Comparison of ENCODE assay signal across 19 mouse cellular contexts in the genomic region with DNA sequence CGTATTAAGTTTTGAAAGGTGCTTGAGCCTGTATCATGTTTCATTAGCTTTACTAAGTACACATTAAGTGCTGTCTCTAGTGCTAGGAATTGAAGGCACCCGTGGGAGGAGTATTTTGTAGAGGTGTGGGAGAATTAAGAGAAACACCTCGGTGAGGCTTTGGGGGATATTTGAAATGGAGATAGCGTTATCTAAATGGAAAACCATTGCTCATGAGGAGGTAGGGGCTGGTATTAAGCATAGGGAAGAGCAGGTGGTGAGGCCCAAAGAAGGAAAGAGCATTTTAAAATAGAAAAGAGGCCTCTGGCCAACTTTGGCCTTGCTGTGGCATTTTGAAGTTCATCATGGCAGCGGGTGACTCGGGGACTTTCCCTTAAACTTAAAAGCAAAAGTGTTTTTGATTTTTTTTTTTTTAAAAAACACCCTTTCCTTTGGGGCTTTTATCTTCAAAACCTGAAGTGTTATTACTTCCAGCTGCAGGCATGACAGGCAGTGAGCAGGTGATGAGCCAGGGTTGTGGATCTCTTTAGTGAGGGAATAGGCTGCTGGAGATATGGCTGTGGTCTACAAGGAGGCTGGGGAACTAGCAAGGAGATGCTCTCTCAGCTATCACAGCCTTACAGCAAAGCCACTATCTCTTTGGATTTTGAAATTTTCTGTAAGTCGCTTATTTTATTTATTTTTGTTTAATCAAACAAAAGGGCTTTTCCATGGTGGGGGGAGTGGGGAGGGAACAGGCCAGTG. TPM values are rescaled to one million over a fixed set of nuclear protein-coding genes. Genes with fewer than 3 reads are reported as not detected.
A peak's percentile ranks its signal among the peaks of the same experiment; 100 is the strongest.
DNase-seq lines count a peak whose midpoint lies in the region; ATAC-seq and TF ChIP-seq lines count a peak whose summit lies in the region.
"Had no signal": no experiment of that assay in that cellular context is flagged by ENCODE, and none has a peak within 500 bp of the region (broad histone marks: within the 10 kb centered on the region; RNA-seq: fewer than 3 reads in every experiment).

No protein-coding gene starts in this region.

- H3K27me3 ChIP-seq in kidney, adult 2 months (replicated peaks; ENCODE audit: control insufficient read depth, insufficient read depth, low read length), result no peaks in the 10 kb centered on the region
- no peaks in the 10 kb centered on the region for H3K27me3 ChIP-seq in liver, postnatal 0 days (ENCODE audit: insufficient read depth, low read length)
- H3K27me3 ChIP-seq: embryonic facial prominence, embryonic 12.5 days; hindbrain, embryonic 13.5 days; Patski had no signal

- peaks cover 7% of the 10 kb centered on the region for H3K36me3 ChIP-seq in kidney, adult 2 months (ENCODE audit: control insufficient read depth, insufficient read depth, low read length)
- H3K36me3 ChIP-seq in liver, postnatal 0 days (replicated peaks; ENCODE audit: insufficient read depth, low read length), result peaks cover 16% of the 10 kb centered on the region

- no peak for TF ChIP-seq CTCF in kidney, adult 2 months (conservative IDR thresholded peaks at IDR 0.05; ENCODE audit: insufficient read depth, insufficient read length, low read depth, low read length)
- no peak for TF ChIP-seq CTCF in embryonic fibroblast, embryonic 13.5 days (IDR thresholded peaks at IDR 0.05; ENCODE audit: borderline replicate concordance, insufficient read depth, low read length)
- TF ChIP-seq CTCF in liver, postnatal 0 days (IDR thresholded peaks at IDR 0.05; ENCODE audit: low read depth), result no peak

- 0 out of 2 replicates have a peak overlapping the region, but pooled peaks have one; percentile 36 for H3K9ac ChIP-seq in liver, postnatal 0 days (replicated peaks)
- H3K9ac ChIP-seq: embryonic facial prominence, embryonic 12.5 days had no signal

- 0 out of 2 replicates have a peak, but pooled peaks cover 5% of the 10 kb centered on the region for H3K4me1 ChIP-seq in kidney, adult 2 months (ENCODE audit: control insufficient read depth, insufficient read depth, low read length)
- H3K4me1 ChIP-seq in embryonic fibroblast, embryonic 13.5 days (ENCODE audit: control insufficient read depth, insufficient read depth, low read length), result peaks cover 17% of the 10 kb centered on the region
- H3K4me1 ChIP-seq in liver, postnatal 0 days (ENCODE audit: insufficient read depth), result peaks cover 32% of the 10 kb centered on the region

- H3K4me3 ChIP-seq in kidney, adult 2 months (ENCODE audit: insufficient read depth, low read depth, low read length), result no peak overlapping the region
- no peak overlapping the region for H3K4me3 ChIP-seq in embryonic fibroblast, embryonic 13.5 days (ENCODE audit: insufficient read depth, low read length)
- H3K4me3 ChIP-seq in liver, postnatal 0 days (ENCODE audit: low read depth, low read length), result no peak overlapping the region
- H3K4me3 ChIP-seq: embryonic facial prominence, embryonic 12.5 days; forebrain, embryonic 10.5 days; hindbrain, embryonic 13.5 days; limb, embryonic 10.5 days had no signal

- DNase-seq in adrenal gland, adult (ENCODE audit: inconsistent age in 2 of 2, low spot score in 1 of 2), result peak; percentile 29 to 72
- no peak for DNase-seq in adrenal gland, adult 8-10 months
- no peak for DNase-seq in kidney, adult 2 months
- no peak for DNase-seq in kidney, adult 18-20 months
- no peak for DNase-seq in liver, postnatal 0 days
- no peak for DNase-seq in ovary, postnatal 36 days (ENCODE audit: low spot score)
- DNase-seq in retina, postnatal 1 day, result no peak
- DNase-seq: cerebellum, adult 11 months; kidney, adult 8-10 months; lung, postnatal 10 days; right cerebral cortex, postnatal 14 days; thymus, postnatal 36 days had no signal

- no peak for TF ChIP-seq POLR2A in kidney, adult 2 months (IDR thresholded peaks at IDR 0.05; ENCODE audit: low read depth, low read length)
- TF ChIP-seq POLR2A in embryonic fibroblast, embryonic 13.5 days (IDR thresholded peaks at IDR 0.05; ENCODE audit: low read depth, low read length), result no peak

- no peak for ATAC-seq in liver, postnatal 0 days

- no peaks in the 10 kb centered on the region for H3K9me3 ChIP-seq in liver, postnatal 0 days (ENCODE audit: low read length)
- H3K9me3 ChIP-seq: embryonic facial prominence, embryonic 12.5 days; forebrain, embryonic 10.5 days; hindbrain, embryonic 13.5 days; limb, embryonic 10.5 days had no signal

- peak overlapping the region; percentile 7; the same call in 1 of the 2 replicates for H3K4me2 ChIP-seq in liver, postnatal 0 days (ENCODE audit: low read depth, low read length)
- H3K4me2 ChIP-seq: embryonic facial prominence, embryonic 12.5 days; hindbrain, embryonic 13.5 days; midbrain, embryonic 11.5 days had no signal

- 64% methylated on average over 7 of the region's 7 CpGs for WGBS in kidney, adult 2 months
- 54% methylated on average over 7 of the region's 7 CpGs for WGBS in liver, postnatal 0 days (ENCODE audit: insufficient replicate concordance)

- peak overlapping the region; percentile 81 for H3K27ac ChIP-seq in kidney, adult 2 months (ENCODE audit: insufficient read depth, low read depth, low read length)
- H3K27ac ChIP-seq in embryonic fibroblast, embryonic 13.5 days (ENCODE audit: insufficient read depth, low read length), result peak overlapping the region; percentile 66
- H3K27ac ChIP-seq in liver, postnatal 0 days (ENCODE audit: low read depth), result 0 out of 2 replicates have a peak overlapping the region, but pooled peaks have one; percentile 4
- H3K27ac ChIP-seq: embryonic facial prominence, embryonic 12.5 days; forebrain, embryonic 10.5 days; hindbrain, embryonic 13.5 days; limb, embryonic 10.5 days had no signal

- no peak for TF ChIP-seq EP300 in liver, postnatal 0 days (IDR thresholded peaks at IDR 0.05; ENCODE audit: low read depth)

RNA-seq across cellular contexts. Expression of a gene that starts 9.1 kb away (rescaled TPM):
- total RNA-seq in adrenal gland, adult 8-10 months (2022), result 100 to 1,000 TPM; 229 to 267 (median 248) TPM
- polyA plus RNA-seq in kidney, adult 2 months (2012; rRNA removed), result 98.1 and 123 TPM in 2 replicates
- polyA plus RNA-seq in embryonic fibroblast, embryonic 13.5 days (2011; ENCODE audit: insufficient read length, low read depth, missing spikeins), result 175 and 205 TPM in 2 replicates
- 44.6 and 55.4 TPM in 2 replicates for polyA plus RNA-seq in liver, postnatal 0 days (2015; fragmentation: Nextera tagmentation; extraction: Ambion mirVana)

Comparison
In these comparisons a context has a peak if more than half of its experiments do, and no peak if none do; other contexts are left out.
1. DNase-seq: peak in adrenal gland, adult (2 of 2); none in adrenal gland, adult 8-10 months (single experiment), kidney, adult 2 months (single experiment), kidney, adult 18-20 months (single experiment), liver, postnatal 0 days (single experiment), ovary, postnatal 36 days (single experiment) and retina, postnatal 1 day (single experiment).
2. H3K27ac ChIP-seq: peak in every context shown above with its lines; median percentile 81 in kidney, adult 2 months; 66 in embryonic fibroblast, embryonic 13.5 days; 4 in liver, postnatal 0 days.